ENCODE assay signal across 12 mouse cellular contexts in genomic region chr9:43096337-43096736, GRCm38 (mm10). TPM values are rescaled to one million over a fixed set of nuclear protein-coding genes. Genes with fewer than 3 reads are reported as not detected.
DNase-seq lines count a peak whose midpoint lies in the region; ATAC-seq lines count a peak whose summit lies in the region.
"Had no signal": no experiment of that assay in that cellular context is flagged by ENCODE, and none has a peak within 500 bp of the region (broad histone marks: within the 10 kb centered on the region; RNA-seq: fewer than 3 reads in every experiment).

No protein-coding gene starts in this region.

- peak; percentile 95 for DNase-seq in 416B (ENCODE audit: low read depth)
- peak; percentile 85 for DNase-seq in CD4-positive helper T cell, adult 2 months (ENCODE audit: low read depth, low spot score)
- DNase-seq in right cerebral cortex, adult 18-20 months: no peak
- DNase-seq in heart, adult 9 months (ENCODE audit: low spot score in 2 of 2): no peak
- DNase-seq: adrenal gland, postnatal 10 days; heart, postnatal 14 days; kidney, postnatal 10 days had no signal

- ATAC-seq in granulocyte monocyte progenitor cell, adult 5-6 weeks (replicated peaks; ENCODE audit: poor library complexity, severe bottlenecking): peak; percentile 96
- peak; percentile 55; the same call in 1 of the 2 replicates for ATAC-seq in neutrophil, adult 5-6 weeks (ENCODE audit: extremely low read depth, insufficient number of reproducible peaks, low FRiP score, poor library complexity, severe bottlenecking)
- ATAC-seq in cerebellum, adult (ENCODE audit: insufficient number of reproducible peaks, low FRiP score, low TSS enrichment): no peak
- ATAC-seq in erythroid progenitor cell, adult 5-6 weeks (replicated peaks; ENCODE audit: low FRiP score, poor library complexity, severe bottlenecking): no peak
- ATAC-seq: forebrain, embryonic 16.5 days had no signal

RNA-seq across cellular contexts. Expression of gene Arhgef12, which starts 10.7 kb away (rescaled TPM):
- 0.06 and 0.28 TPM in 2 replicates for total RNA-seq in granulocyte monocyte progenitor cell, adult 5-6 weeks (2014; fragmentation: Nextera tagmentation)
- 0.39 and 0.62 TPM in 2 replicates for total RNA-seq in granulocyte monocyte progenitor cell, adult 5-6 weeks (2017)
- 6.4 and 7.0 TPM in 2 replicates for total RNA-seq in neutrophil, adult 5-6 weeks (2017)
- 139 and 161 TPM in 2 replicates for total RNA-seq in erythroid progenitor cell, adult 5-6 weeks (2015; ENCODE audit: low replicate concordance)
- 204 and 206 TPM in 2 replicates for total RNA-seq in erythroid progenitor cell, adult 5-6 weeks (2017; ENCODE audit: low replicate concordance)

RNA-seq across cellular contexts. Expression of gene Tmem136, which starts 20.0 kb away (rescaled TPM):
- total RNA-seq in granulocyte monocyte progenitor cell, adult 5-6 weeks (2014; fragmentation: Nextera tagmentation): not detected in 2 replicates
- not detected in 2 replicates for total RNA-seq in granulocyte monocyte progenitor cell, adult 5-6 weeks (2017)
- total RNA-seq in neutrophil, adult 5-6 weeks (2017): not detected in 2 replicates
- 12.2 TPM in 1 of 2 replicates, not detected in the other for total RNA-seq in erythroid progenitor cell, adult 5-6 weeks (2015; ENCODE audit: low replicate concordance)
- total RNA-seq in erythroid progenitor cell, adult 5-6 weeks (2017; ENCODE audit: low replicate concordance): 0.77 TPM in 1 of 2 replicates, not detected in the other

Comparison
In these comparisons a context has a peak if more than half of its experiments do, and no peak if none do; other contexts are left out.
1. DNase-seq: peak in 416B (single experiment) and CD4-positive helper T cell, adult 2 months (single experiment); none in right cerebral cortex, adult 18-20 months (single experiment) and heart, adult 9 months (0 of 2).
2. ATAC-seq: peak in granulocyte monocyte progenitor cell, adult 5-6 weeks (single experiment) and neutrophil, adult 5-6 weeks (single experiment); none in cerebellum, adult (single experiment) and erythroid progenitor cell, adult 5-6 weeks (single experiment).
3. RNA of gene Arhgef12, which starts 10.7 kb away (total RNA-seq): 139 to 206 TPM in erythroid progenitor cell, adult 5-6 weeks; 6.4 to 7.0 TPM in neutrophil, adult 5-6 weeks and 0.06 to 0.62 TPM in granulocyte monocyte progenitor cell, adult 5-6 weeks; every median in the first group is over 10 times any median in the second.